Comparison of ENCODE assay signal across 7 mouse cellular contexts in the genomic region with DNA sequence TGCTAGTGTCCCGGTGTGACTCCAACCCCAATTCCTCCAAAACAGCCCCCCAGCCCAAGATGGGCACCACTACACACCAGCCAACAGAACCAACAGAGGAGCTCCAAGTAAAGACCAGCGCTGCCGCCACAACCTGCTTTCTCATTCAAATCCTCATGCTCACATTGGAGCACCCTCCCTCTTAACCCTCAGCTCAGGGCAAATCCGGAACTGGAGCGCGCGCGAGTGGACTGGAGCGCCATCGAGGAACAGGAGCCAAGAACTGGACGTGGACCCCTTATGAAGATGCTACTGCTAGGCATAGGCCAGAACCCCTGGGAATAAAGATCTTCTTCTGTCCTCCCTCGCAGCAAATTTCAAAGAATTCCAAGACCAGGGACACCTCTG. TPM values are rescaled to one million over a fixed set of nuclear protein-coding genes. Genes with fewer than 3 reads are reported as not detected.
DNase-seq lines count a peak whose midpoint lies in the region.

A gene (minus strand): TSS at position 164 of the 387 bp plus-strand sequence.

- peak within 1 kb of the TSS; percentile 87 for H3K4me3 ChIP-seq in embryonic facial prominence, embryonic 10.5 days

- peaks cover 7% of the 10 kb centered on the region; the same call in 1 of the 2 replicates for H3K27me3 ChIP-seq in embryonic facial prominence, embryonic 10.5 days (replicated peaks; ENCODE audit: low read depth, poor library complexity, severe bottlenecking)

- peaks cover 38% of the 10 kb centered on the region for H3K4me1 ChIP-seq in embryonic facial prominence, embryonic 10.5 days

- DNase-seq in ES-CJ7 (ENCODE audit: low read depth, low spot score): peak; percentile 89
- peak; percentile 15 to 65 for DNase-seq in adrenal gland, adult (ENCODE audit: inconsistent age in 2 of 2, low spot score in 1 of 2)
- peak; percentile 89 for DNase-seq in embryonic facial prominence, embryonic 10.5 days (ENCODE audit: low spot score)
- peak; percentile 55 for DNase-seq in heart, postnatal 4 days
- peak; percentile 38 to 43 for DNase-seq in layer of hippocampus, postnatal 14 days (ENCODE audit: low spot score in 2 of 2)
- peak; percentile 54 for DNase-seq in lung, postnatal 36 days
- DNase-seq in right cerebral cortex, postnatal 14 days: peak; percentile 61

- under 1% methylated on average over 12 of the region's 12 CpGs for WGBS in embryonic facial prominence, embryonic 10.5 days

- H3K9me3 ChIP-seq in embryonic facial prominence, embryonic 10.5 days: no peaks in the 10 kb centered on the region

- H3K27ac ChIP-seq in embryonic facial prominence, embryonic 10.5 days (replicated peaks): peak within 1 kb of the TSS; percentile 90

- H3K36me3 ChIP-seq in embryonic facial prominence, embryonic 10.5 days (replicated peaks): no peaks in the 10 kb centered on the region

RNA-seq across cellular contexts. Expression of the gene that starts here (rescaled TPM):
- 10.5 and 19.0 TPM in 2 replicates for polyA plus RNA-seq in embryonic facial prominence, embryonic 10.5 days (2016; fragmentation: Nextera tagmentation; extraction: Ambion mirVana)
- under 1 TPM; 0.41 to 0.60 TPM for total RNA-seq in heart, postnatal 4 days (2021)
- 1 to 10 TPM; 7.7 to 9.1 TPM for total RNA-seq in layer of hippocampus, postnatal 14 days (2021)

Comparison
In these comparisons a context has a peak if more than half of its experiments do, and no peak if none do; other contexts are left out.
1. Peak in every context shown above with its lines: DNase-seq, H3K4me3 ChIP-seq and H3K27ac ChIP-seq.
2. RNA of the gene that starts here (total RNA-seq): 7.7 to 9.1 TPM in layer of hippocampus, postnatal 14 days; 0.41 to 0.60 TPM in heart, postnatal 4 days; every median in the first group is over 4 times any median in the second.
3. Peak in DNase-seq in heart, postnatal 4 days; RNA of the gene not detected or under 1 TPM.